Mouse (Mus musculus) liver, postnatal 0 days (tissue): Measurements from ENCODE around the gene Cfap97d2. TPM values are rescaled to one million over a fixed set of nuclear protein-coding genes. Genes with fewer than 3 reads are reported as not detected.

Experiments
- ATAC-seq: fragments of 200-750 bp; cut with Nextera tagmentation; 2 replicates; pipeline ENCODE4 v1.8.0; 2017; ENCODE audit warnings: mild to moderate bottlenecking, moderate library complexity
- DNase-seq: peaks from one replicate; pipeline ENCODE4 v3.0.0-alpha.2; 2016
- H3K27ac ChIP-seq: fragments of 300-500 bp; sonication (generic); 2 replicates; pipeline ENCODE4 v1.5.1; 2014; ENCODE audit warnings: antibody characterized with exemption, moderate library complexity, mild to moderate bottlenecking, low read depth
- H3K27me3 ChIP-seq: fragments of 300-500 bp; sonication (generic); 2 replicates; pipeline ENCODE4 v1.6.1; 2014; ENCODE audit warnings: low read length, control low read depth, mixed read lengths; ENCODE audit not compliant: insufficient read depth
- H3K36me3 ChIP-seq: fragments of 300-500 bp; sonication (generic); replicated peaks from 2 replicates; pipeline ENCODE4 v1.6.1; 2014; ENCODE audit warnings: mild to moderate bottlenecking, control low read depth, low read length, moderate library complexity, mixed read lengths; ENCODE audit not compliant: insufficient read depth
- H3K4me1 ChIP-seq: fragments of 300-500 bp; sonication (generic); 2 replicates; pipeline ENCODE4 v1.6.1; 2014; ENCODE audit warnings: antibody characterized with exemption, mild to moderate bottlenecking, control low read depth; ENCODE audit not compliant: insufficient read depth
- H3K4me2 ChIP-seq: fragments of 300-500 bp; sonication (generic); 2 replicates; pipeline ENCODE4 v1.6.1; 2014; ENCODE audit warnings: low read depth, mild to moderate bottlenecking, low read length, moderate library complexity, mixed read lengths
- H3K4me3 ChIP-seq: fragments of 300-500 bp; sonication (generic); 2 replicates; pipeline ENCODE4 v1.5.1; 2014; ENCODE audit warnings: low read depth, low read length
- H3K9ac ChIP-seq: fragments of 300-500 bp; sonication (generic); replicated peaks from 2 replicates; pipeline ENCODE4 v1.6.1; 2014; ENCODE audit warnings: mild to moderate bottlenecking, moderate library complexity
- H3K9me3 ChIP-seq: fragments of 300-500 bp; sonication (generic); 2 replicates; pipeline ENCODE4 v1.6.1; 2016; ENCODE audit warnings: mild to moderate bottlenecking, control low read depth, low read length, mixed read lengths
- CTCF ChIP-seq: sonication (generic); IDR thresholded peaks from 2 replicates; pipeline ENCODE4 v1.5.1; 2016; ENCODE audit warnings: antibody characterized with exemption, low read depth
- EP300 ChIP-seq: IDR thresholded peaks from 2 replicates; pipeline ENCODE4 v1.6.1; 2016; ENCODE audit warnings: antibody characterized with exemption, low read depth, mild to moderate bottlenecking
- WGBS: fragments of 180-500 bp; shearing (Covaris S2); extraction: QIAGEN DNeasy Blood & Tissue Kit; methylation state at CpG from one replicate; pipeline ENCODE4 v1.1.7; 2014; ENCODE audit not compliant: insufficient replicate concordance; 5-methylcytosine and 5-hydroxymethylcytosine counted together
- polyA plus RNA-seq: library from polyadenylated mRNA; unstranded; fragments of >200 nt; fragmentation: Nextera tagmentation; extraction: Ambion mirVana; gene quantifications from 2 replicates; pipeline ENCODE4 v1.2.1, GENCODE M21; 2015

Gene Cfap97d2
- polyA plus RNA-seq, 1 experiment from 2014 or later = not detected

DNA sequence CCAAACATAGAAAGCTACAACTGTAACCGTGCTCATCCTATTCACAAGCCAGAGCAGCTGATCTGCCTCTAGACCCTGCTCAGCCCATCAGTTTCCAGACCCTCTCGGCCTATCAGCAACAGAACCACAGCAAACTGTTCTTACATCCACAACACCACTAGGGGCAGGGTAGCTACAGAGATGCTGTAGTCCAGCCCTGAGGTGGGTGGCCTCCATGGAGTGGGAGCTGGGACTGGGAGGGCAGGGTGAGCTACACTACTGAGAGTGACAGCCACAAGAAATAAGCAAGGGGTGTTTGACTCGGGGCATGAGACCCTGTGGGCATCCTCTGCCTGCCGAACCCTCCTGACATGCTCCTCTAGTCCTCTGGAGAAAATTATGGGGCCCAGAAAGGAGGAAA is 37.8 kb upstream of the Cfap97d2 start:
- Histone ChIP-seq H3K36me3 (no peaks in the 10 kb centered on the region; the same call in 1 of the 2 replicates), H3K4me1 (peaks cover 21% of the 10 kb centered on the region), H3K9ac (no peak overlapping the region), H3K4me3 (no peak overlapping the region), H3K9me3 (no peaks in the 10 kb centered on the region), H3K27ac (peak overlapping the region; percentile 41; the same call in 1 of the 2 replicates), H3K27me3 (no peaks in the 10 kb centered on the region), H3K4me2 (no peak overlapping the region)
- no peak for ATAC-seq
- WGBS = 79% methylated on average over 4 of the region's 4 CpGs
- TF ChIP-seq CTCF (peak; percentile 48), EP300 (no peak)
- DNase-seq = no peak

DNA sequence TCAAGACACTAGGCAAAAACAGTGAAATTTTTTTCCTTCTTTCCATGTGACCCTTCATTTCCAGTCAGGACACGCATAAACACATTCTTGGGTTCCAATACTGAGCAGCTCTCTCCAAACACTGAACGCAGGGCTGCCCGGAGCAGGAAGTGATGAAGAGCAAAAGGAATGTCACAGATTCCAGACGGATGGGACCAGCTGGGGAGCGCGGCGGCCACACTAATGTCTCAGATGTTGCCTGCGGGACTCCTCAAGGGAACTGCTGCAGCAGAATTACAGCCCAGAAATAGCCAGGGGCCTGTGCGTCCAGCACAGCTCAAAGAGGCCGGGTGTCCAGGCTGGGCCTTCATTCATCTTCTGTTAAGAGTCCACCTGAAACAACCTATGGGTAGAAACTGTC is 37.3 kb upstream of the Cfap97d2 start:
- Histone ChIP-seq H3K4me3 (no peak overlapping the region), H3K27me3 (no peaks in the 10 kb centered on the region), H3K36me3 (no peaks in the 10 kb centered on the region; the same call in 1 of the 2 replicates), H3K9ac (no peak overlapping the region), H3K27ac (peak overlapping the region; percentile 52), H3K9me3 (no peaks in the 10 kb centered on the region), H3K4me2 (no peak overlapping the region), H3K4me1 (peaks cover 24% of the 10 kb centered on the region)
- TF ChIP-seq EP300 (no peak), CTCF (no peak)
- DNase-seq (no peak), ATAC-seq (peak; percentile 53)
- 74% methylated on average over 10 of the region's 10 CpGs for WGBS

DNA sequence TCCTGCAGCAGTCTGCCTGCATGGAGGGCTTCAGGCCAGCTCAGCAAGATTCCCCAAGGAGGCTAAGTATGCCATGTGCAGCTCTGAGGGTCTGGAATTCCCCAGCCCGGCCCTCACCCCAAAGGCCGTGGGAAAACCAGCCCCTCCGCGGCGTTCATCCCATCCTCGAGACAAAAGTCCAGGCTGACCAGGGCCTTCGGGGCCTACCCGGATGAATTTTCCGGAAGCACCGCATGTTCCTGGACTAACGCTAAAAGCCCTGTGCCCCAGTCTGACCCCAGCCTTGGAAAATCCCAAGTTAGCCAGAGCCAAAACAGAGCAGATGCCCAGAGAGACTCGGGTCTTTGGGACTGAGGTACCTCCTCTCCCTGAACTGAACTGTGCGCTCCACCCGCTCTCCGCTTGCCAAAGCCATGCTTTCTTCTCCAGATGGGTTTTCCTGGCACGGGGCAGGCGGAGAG is 35.6 kb upstream of the Cfap97d2 start:
- Histone ChIP-seq H3K4me2 (no peak overlapping the region), H3K27ac (0 out of 2 replicates have a peak overlapping the region, but pooled peaks have one; percentile 22), H3K36me3 (no peaks in the 10 kb centered on the region; the same call in 1 of the 2 replicates), H3K9ac (no peak overlapping the region), H3K9me3 (no peaks in the 10 kb centered on the region), H3K27me3 (no peaks in the 10 kb centered on the region), H3K4me1 (peaks cover 31% of the 10 kb centered on the region), H3K4me3 (no peak overlapping the region)
- ATAC-seq (no peak), DNase-seq (no peak)
- TF ChIP-seq CTCF (no peak), EP300 (no peak)
- WGBS = 79% methylated on average over 17 of the region's 17 CpGs

DNA sequence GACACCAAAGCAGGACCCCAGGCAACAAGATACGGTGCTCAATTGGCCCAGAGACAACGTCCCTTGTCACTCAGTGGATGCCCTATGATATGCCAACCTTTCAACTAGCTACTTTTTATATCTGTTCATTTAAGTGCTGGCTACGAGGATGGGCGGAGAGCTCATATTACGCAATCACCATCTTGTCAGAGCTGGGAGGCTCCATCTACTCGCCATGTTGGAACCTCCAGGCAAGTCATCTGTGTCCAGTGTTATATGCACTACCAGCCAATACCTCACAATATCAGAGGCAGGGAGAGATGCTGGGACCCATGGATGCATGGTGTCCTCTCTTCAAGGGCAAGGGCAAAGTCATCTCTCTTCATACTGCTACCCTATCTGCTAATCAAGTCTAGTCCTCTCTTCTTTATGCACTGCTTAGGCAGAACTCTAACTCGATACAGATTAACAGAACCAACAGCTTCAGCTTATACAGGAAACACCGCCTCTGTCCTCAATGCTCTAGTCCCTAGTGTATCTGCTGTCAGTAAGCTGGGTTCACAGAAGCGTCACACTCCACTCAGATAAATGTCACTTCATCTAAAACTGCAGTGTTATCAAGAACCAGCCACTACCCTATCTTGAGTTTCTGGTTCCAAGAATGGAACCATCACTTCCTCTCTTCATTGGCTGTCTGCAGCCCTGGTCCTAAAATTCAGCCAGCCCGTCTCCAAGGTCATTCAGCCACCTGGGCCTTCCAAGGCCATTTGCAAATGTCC is 34.3 kb upstream of the Cfap97d2 start:
- no peak overlapping the region for H3K27ac ChIP-seq
- TF ChIP-seq CTCF (no peak), EP300 (no peak)
- peaks cover 41% of the 10 kb centered on the region for H3K4me1 ChIP-seq
- H3K36me3 ChIP-seq = no peaks in the 10 kb centered on the region; the same call in 1 of the 2 replicates
- peak overlapping the region; percentile 13; the same call in 1 of the 2 replicates for H3K4me2 ChIP-seq
- H3K27me3 ChIP-seq = no peaks in the 10 kb centered on the region
- WGBS = 59% methylated on average over 10 of the region's 10 CpGs
- ATAC-seq = no peak
- no peak overlapping the region for H3K9ac ChIP-seq
- no peak overlapping the region for H3K4me3 ChIP-seq
- no peaks in the 10 kb centered on the region for H3K9me3 ChIP-seq
- no peak for DNase-seq

DNA sequence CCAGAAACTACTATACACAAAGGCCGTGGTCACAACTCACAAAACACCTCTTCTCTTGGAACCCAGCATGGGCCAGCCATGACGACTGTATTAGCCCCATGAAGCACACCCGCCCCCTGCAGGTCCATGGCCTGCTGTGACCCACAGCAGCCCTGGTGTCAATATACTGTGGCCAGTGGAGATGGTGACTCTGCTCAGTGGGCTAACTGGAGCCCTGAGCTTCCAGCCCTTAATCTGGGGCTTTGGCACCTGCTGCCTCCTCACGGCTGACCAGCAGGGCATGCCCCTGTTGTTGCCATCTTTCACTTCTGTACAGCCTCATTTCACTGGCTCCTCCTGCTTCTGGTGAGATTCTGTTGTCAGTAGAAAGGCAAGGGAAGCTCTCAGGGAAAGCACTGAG is 32.5 kb upstream of the Cfap97d2 start:
- H3K9ac ChIP-seq = no peak overlapping the region
- H3K9me3 ChIP-seq = no peaks in the 10 kb centered on the region
- peaks cover 47% of the 10 kb centered on the region for H3K4me1 ChIP-seq
- DNase-seq = no peak
- H3K27ac ChIP-seq = peak overlapping the region; percentile 87
- H3K4me2 ChIP-seq = peak overlapping the region; percentile 99; the same call in 1 of the 2 replicates
- H3K36me3 ChIP-seq = no peaks in the 10 kb centered on the region; the same call in 1 of the 2 replicates
- 59% methylated on average over 4 of the region's 4 CpGs for WGBS
- ATAC-seq = no peak
- no peaks in the 10 kb centered on the region for H3K27me3 ChIP-seq
- H3K4me3 ChIP-seq = no peak overlapping the region
- peak; percentile 38; the same call in 1 of the 2 replicates for TF ChIP-seq CTCF
- TF ChIP-seq EP300 = no peak

DNA sequence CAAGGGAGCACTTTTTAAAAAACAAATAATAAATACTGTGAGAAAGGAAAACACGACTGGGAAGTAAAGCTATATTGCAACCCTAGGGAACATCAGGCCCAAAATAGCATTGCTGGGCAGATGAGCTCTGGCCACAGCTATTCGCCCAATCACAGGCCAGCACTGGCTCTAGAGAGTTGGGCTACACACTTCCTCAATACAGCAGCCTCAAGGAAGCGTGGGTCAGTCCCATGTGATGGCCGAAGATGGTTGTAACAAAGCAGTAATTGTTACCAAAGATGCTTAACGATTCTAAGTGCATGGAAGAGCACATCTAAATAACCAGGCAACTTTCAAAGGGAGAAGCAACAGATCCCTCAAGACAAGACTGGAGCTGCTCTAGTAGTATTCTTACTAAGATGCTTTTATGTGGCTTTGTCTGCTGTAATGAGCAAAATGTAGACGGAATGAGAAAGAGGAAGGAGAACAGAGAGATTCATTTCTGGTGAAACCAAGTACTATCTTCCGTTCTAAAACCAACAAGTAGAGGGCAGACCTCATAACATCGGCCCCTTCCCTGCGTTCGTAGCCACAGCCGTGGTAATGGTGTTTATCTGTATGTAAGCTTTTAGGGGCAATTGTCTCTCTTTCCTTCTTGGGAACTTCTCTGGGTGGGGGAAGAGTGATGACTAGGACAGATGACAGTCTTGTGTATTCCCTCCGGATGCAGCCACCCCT is 31.2 kb upstream of the Cfap97d2 start:
- H3K4me3 ChIP-seq = peak overlapping the region; percentile 79
- TF ChIP-seq EP300 = 0 out of 2 replicates have a peak, but pooled peaks have one; percentile 12
- TF ChIP-seq CTCF = peak; percentile 43; the same call in 1 of the 2 replicates
- H3K4me1 ChIP-seq = peaks cover 52% of the 10 kb centered on the region
- WGBS = 28% methylated on average over 12 of the region's 12 CpGs
- H3K9ac ChIP-seq = peak overlapping the region; percentile 12; the same call in 1 of the 2 replicates
- DNase-seq = no peak
- 0 out of 2 replicates have a peak, but pooled peaks cover 3% of the 10 kb centered on the region for H3K27me3 ChIP-seq
- peak overlapping the region; percentile 99 for H3K4me2 ChIP-seq
- H3K9me3 ChIP-seq = no peaks in the 10 kb centered on the region
- H3K36me3 ChIP-seq = no peaks in the 10 kb centered on the region; the same call in 1 of the 2 replicates
- H3K27ac ChIP-seq = peak overlapping the region; percentile 87
- no peak for ATAC-seq
